Mouse (Mus musculus): ENCODE measurements around the gene Cdkn1c. TPM values are rescaled to one million over a fixed set of nuclear protein-coding genes. Genes with fewer than 3 reads are reported as not detected.

Cdkn1c gene
- polyA plus RNA-seq, 1 experiment from 2014 or later = 1,117 TPM

DNA sequence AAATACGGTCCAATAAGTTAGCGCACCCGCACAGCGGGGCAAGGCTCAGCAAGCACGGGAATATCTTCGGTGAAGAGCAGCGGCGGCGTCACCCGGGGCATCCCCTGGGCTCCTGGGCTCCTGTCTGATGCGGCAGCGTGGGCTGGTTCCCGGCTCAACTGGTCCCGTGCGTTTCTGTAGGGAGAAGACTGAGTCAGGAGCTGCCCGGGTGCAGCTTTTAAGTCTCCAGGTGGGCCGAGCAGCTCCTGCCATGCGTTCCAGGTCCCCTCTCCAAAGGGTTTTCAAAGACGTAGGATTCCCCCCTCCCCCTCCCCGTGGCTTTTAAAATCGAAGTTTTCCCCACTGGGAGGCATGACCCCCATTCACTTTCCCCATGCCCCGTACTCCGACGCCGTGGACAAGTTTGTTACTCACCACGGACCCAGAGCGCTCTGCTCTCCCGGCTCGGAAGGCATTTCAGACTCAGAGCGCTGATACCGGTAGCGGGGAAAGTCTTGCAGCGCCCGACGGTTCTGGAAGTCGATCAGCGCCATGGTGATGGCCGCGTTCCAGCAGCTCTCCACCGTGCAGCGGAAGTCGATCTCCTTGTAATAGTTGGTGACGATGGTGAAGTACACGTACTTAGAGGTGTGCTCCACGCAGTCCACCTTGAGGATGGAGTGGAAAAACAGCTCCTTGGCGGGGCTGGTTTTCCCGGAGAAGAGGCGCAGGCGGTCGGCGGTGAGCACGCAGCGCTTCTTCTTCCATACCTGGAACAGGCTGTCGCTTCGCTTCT lies 41.0 kb upstream of the Cdkn1c start:
- H3K4me2 ChIP-seq (ENCODE audit: low read depth, low read length) = peak overlapping the region; percentile 52
- peaks cover 34% of the 10 kb centered on the region for H3K27me3 ChIP-seq (ENCODE audit: control insufficient read depth, insufficient read depth, low read length)
- H3K36me3 ChIP-seq (replicated peaks; ENCODE audit: control insufficient read depth, insufficient read depth, low read depth, low read length) = no peaks in the 10 kb centered on the region
- H3K9me3 ChIP-seq (replicated peaks; ENCODE audit: control insufficient read depth, low read length) = no peaks in the 10 kb centered on the region
- H3K4me3 ChIP-seq (ENCODE audit: low read depth, low read length) = peak overlapping the region; percentile 37
- H3K27ac ChIP-seq (replicated peaks; ENCODE audit: low read depth, low read length) = no peak overlapping the region
- DNase-seq (ENCODE audit: low spot score) = peak; percentile 59
- no peaks in the 10 kb centered on the region; the same call in 1 of the 2 replicates for H3K4me1 ChIP-seq (ENCODE audit: control insufficient read depth, insufficient read depth, low read length)
- peak overlapping the region; percentile 14; the same call in 1 of the 2 replicates for H3K9ac ChIP-seq (replicated peaks; ENCODE audit: low read length)
- WGBS = 3% methylated on average over 55 of the region's 55 CpGs
- no peak for ATAC-seq (replicated peaks; ENCODE audit: insufficient number of reproducible peaks, low FRiP score, low TSS enrichment, low read depth)

- no peak overlapping the region for H3K4me2 ChIP-seq (ENCODE audit: low read depth, low read length)
- 48% methylated on average over 2 of the region's 2 CpGs for WGBS
- H3K36me3 ChIP-seq (replicated peaks; ENCODE audit: control insufficient read depth, insufficient read depth, low read depth, low read length) = no peaks in the 10 kb centered on the region
- H3K9me3 ChIP-seq (replicated peaks; ENCODE audit: control insufficient read depth, low read length) = no peaks in the 10 kb centered on the region
- H3K27me3 ChIP-seq (ENCODE audit: control insufficient read depth, insufficient read depth, low read length) = peaks cover 34% of the 10 kb centered on the region
- H3K4me3 ChIP-seq (ENCODE audit: low read depth, low read length) = no peak overlapping the region
- H3K9ac ChIP-seq (replicated peaks; ENCODE audit: low read length) = no peak overlapping the region
- no peak overlapping the region for H3K27ac ChIP-seq (replicated peaks; ENCODE audit: low read depth, low read length)
- DNase-seq (ENCODE audit: low spot score) (no peak), ATAC-seq (replicated peaks; ENCODE audit: insufficient number of reproducible peaks, low FRiP score, low TSS enrichment, low read depth) (no peak)
- H3K4me1 ChIP-seq (ENCODE audit: control insufficient read depth, insufficient read depth, low read length) = no peaks in the 10 kb centered on the region; the same call in 1 of the 2 replicates
These were observed 40.1 kb upstream of the Cdkn1c start for GRCm38 (mm10) chr7:143500912-143501311.

DNA sequence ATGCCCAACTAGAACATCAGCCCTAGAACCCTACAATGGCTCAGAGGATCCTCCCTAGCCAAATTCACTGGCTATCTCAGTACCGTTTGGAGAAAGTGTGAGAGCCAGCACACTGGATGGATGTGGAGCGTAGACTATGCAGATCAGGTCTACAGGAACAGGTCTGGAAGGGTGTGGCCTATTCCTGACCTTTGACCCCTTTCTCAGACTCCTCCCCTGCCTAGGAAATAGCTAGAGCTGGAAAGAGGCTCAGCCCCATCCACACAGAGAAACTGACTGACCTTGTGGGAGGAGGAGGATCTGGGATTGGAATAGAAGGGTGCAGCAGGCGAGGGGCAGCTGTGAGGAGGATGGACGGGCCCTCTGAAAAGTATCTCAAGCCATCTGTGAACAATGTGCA lies 37.7 kb upstream of the Cdkn1c start:
- 85% methylated on average over 4 of the region's 4 CpGs for WGBS
- Histone ChIP-seq H3K4me1 (ENCODE audit: control insufficient read depth, insufficient read depth, low read length) (no peaks in the 10 kb centered on the region; the same call in 1 of the 2 replicates), H3K36me3 (replicated peaks; ENCODE audit: control insufficient read depth, insufficient read depth, low read depth, low read length) (no peaks in the 10 kb centered on the region), H3K9ac (replicated peaks; ENCODE audit: low read length) (no peak overlapping the region), H3K4me3 (ENCODE audit: low read depth, low read length) (no peak overlapping the region), H3K27ac (replicated peaks; ENCODE audit: low read depth, low read length) (no peak overlapping the region), H3K4me2 (ENCODE audit: low read depth, low read length) (no peak overlapping the region), H3K9me3 (replicated peaks; ENCODE audit: control insufficient read depth, low read length) (no peaks in the 10 kb centered on the region), H3K27me3 (ENCODE audit: control insufficient read depth, insufficient read depth, low read length) (peaks cover 30% of the 10 kb centered on the region)
- ATAC-seq (replicated peaks; ENCODE audit: insufficient number of reproducible peaks, low FRiP score, low TSS enrichment, low read depth) = no peak
- no peak for DNase-seq (ENCODE audit: low spot score)

- Histone ChIP-seq H3K9ac (replicated peaks; ENCODE audit: low read length) (no peak overlapping the region), H3K27ac (replicated peaks; ENCODE audit: low read depth, low read length) (no peak overlapping the region), H3K27me3 (ENCODE audit: control insufficient read depth, insufficient read depth, low read length) (peaks cover under 1% of the 10 kb centered on the region; the same call in 1 of the 2 replicates), H3K36me3 (replicated peaks; ENCODE audit: control insufficient read depth, insufficient read depth, low read depth, low read length) (no peaks in the 10 kb centered on the region), H3K4me2 (ENCODE audit: low read depth, low read length) (no peak overlapping the region), H3K4me3 (ENCODE audit: low read depth, low read length) (no peak overlapping the region), H3K9me3 (replicated peaks; ENCODE audit: control insufficient read depth, low read length) (no peaks in the 10 kb centered on the region), H3K4me1 (ENCODE audit: control insufficient read depth, insufficient read depth, low read length) (no peaks in the 10 kb centered on the region)
- 78% methylated on average over 8 of the region's 8 CpGs for WGBS
- ATAC-seq (replicated peaks; ENCODE audit: insufficient number of reproducible peaks, low FRiP score, low TSS enrichment, low read depth) (no peak), DNase-seq (ENCODE audit: low spot score) (no peak)
These were observed 34.5 kb upstream of the Cdkn1c start for GRCm38 (mm10) chr7:143495104-143495961.

DNA sequence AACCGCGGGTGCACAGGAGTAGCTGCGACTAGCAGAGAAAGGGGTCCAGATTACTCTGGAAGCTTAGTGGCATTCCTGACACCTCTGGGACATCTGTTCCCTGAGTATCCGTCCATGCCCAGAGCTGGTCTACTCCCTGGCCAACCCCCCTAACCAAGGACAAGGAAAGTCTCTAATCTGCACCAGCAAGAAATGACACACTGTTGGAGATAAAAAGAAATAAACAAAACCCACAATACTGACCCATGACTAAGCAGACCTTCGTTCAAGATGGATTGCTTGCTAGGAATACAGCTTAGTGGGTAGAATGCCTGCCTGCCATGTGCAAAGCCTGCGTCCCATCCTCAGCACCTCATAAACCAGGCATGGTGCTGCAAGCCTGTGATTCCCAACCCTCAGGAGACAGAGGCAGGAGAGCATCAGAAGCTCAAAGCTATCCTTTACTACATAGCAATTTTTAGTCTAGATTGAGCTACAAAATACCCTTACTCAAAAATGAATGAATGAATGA lies 32.8 kb upstream of the Cdkn1c start:
- Histone ChIP-seq H3K4me2 (ENCODE audit: low read depth, low read length) (no peak overlapping the region), H3K9me3 (replicated peaks; ENCODE audit: control insufficient read depth, low read length) (no peaks in the 10 kb centered on the region), H3K36me3 (replicated peaks; ENCODE audit: control insufficient read depth, insufficient read depth, low read depth, low read length) (no peaks in the 10 kb centered on the region), H3K27ac (replicated peaks; ENCODE audit: low read depth, low read length) (no peak overlapping the region), H3K27me3 (ENCODE audit: control insufficient read depth, insufficient read depth, low read length) (no peaks in the 10 kb centered on the region), H3K4me3 (ENCODE audit: low read depth, low read length) (no peak overlapping the region), H3K9ac (replicated peaks; ENCODE audit: low read length) (no peak overlapping the region), H3K4me1 (ENCODE audit: control insufficient read depth, insufficient read depth, low read length) (no peaks in the 10 kb centered on the region)
- WGBS = 88% methylated on average over 6 of the region's 6 CpGs
- ATAC-seq (replicated peaks; ENCODE audit: insufficient number of reproducible peaks, low FRiP score, low TSS enrichment, low read depth) (no peak), DNase-seq (ENCODE audit: low spot score) (no peak)

- no peak overlapping the region for H3K4me3 ChIP-seq (ENCODE audit: low read depth, low read length)
- WGBS = 77% methylated on average over 6 of the region's 6 CpGs
- H3K9me3 ChIP-seq (replicated peaks; ENCODE audit: control insufficient read depth, low read length) = no peaks in the 10 kb centered on the region
These were observed 28.9 kb upstream of the Cdkn1c start for GRCm38 (mm10) chr7:143489735-143490134.

GRCm38 (mm10) chr7:143482541-143482940 lies 21.7 kb upstream of the Cdkn1c start:
- no peaks in the 10 kb centered on the region for H3K27me3 ChIP-seq (ENCODE audit: control insufficient read depth, insufficient read depth, low read length)
- H3K4me2 ChIP-seq (ENCODE audit: low read depth, low read length) = no peak overlapping the region
- ATAC-seq (replicated peaks; ENCODE audit: insufficient number of reproducible peaks, low FRiP score, low TSS enrichment, low read depth) (no peak), DNase-seq (ENCODE audit: low spot score) (no peak)
- no peaks in the 10 kb centered on the region for H3K9me3 ChIP-seq (replicated peaks; ENCODE audit: control insufficient read depth, low read length)
- WGBS = 16% methylated on average over 6 of the region's 6 CpGs
- H3K27ac ChIP-seq (replicated peaks; ENCODE audit: low read depth, low read length) = no peak overlapping the region
- no peaks in the 10 kb centered on the region for H3K36me3 ChIP-seq (replicated peaks; ENCODE audit: control insufficient read depth, insufficient read depth, low read depth, low read length)
- H3K4me3 ChIP-seq (ENCODE audit: low read depth, low read length) = no peak overlapping the region
- no peak overlapping the region; the same call in 1 of the 2 replicates for H3K9ac ChIP-seq (replicated peaks; ENCODE audit: low read length)
- H3K4me1 ChIP-seq (ENCODE audit: control insufficient read depth, insufficient read depth, low read length) = no peaks in the 10 kb centered on the region

More at GRCm38 (mm10) chr7:143489735-143490134, 28.9 kb upstream of the Cdkn1c start:
- Histone ChIP-seq H3K27me3 (ENCODE audit: control insufficient read depth, insufficient read depth, low read length) (no peaks in the 10 kb centered on the region), H3K27ac (replicated peaks; ENCODE audit: low read depth, low read length) (no peak overlapping the region), H3K9ac (replicated peaks; ENCODE audit: low read length) (no peak overlapping the region), H3K36me3 (replicated peaks; ENCODE audit: control insufficient read depth, insufficient read depth, low read depth, low read length) (no peaks in the 10 kb centered on the region), H3K4me1 (ENCODE audit: control insufficient read depth, insufficient read depth, low read length) (no peaks in the 10 kb centered on the region), H3K4me2 (ENCODE audit: low read depth, low read length) (no peak overlapping the region)
- no peak for DNase-seq (ENCODE audit: low spot score)
- ATAC-seq (replicated peaks; ENCODE audit: insufficient number of reproducible peaks, low FRiP score, low TSS enrichment, low read depth) = no peak

All from embryonic facial prominence, embryonic 11.5 days (tissue).